Mouse (Mus musculus) gastrocnemius, postnatal 4 days (tissue): ENCODE data around the gene Cblc. TPM values are rescaled to one million over a fixed set of nuclear protein-coding genes. Genes with fewer than 3 reads are reported as not detected.

Experiments used
- DNase-seq, 2 experiments: peaks; one replicate each; pipeline ENCODE4 v3.0.0; 2021 to 2022; ENCODE audit warnings: low spot score in 2 of 2, mixed read lengths in 2 of 2
- total RNA-seq, 2 experiments: library from RNA; stranded (reverse); gene quantifications; 2 replicates each; pipeline ENCODE4 v1.2.3; 2021

Cblc gene
- total RNA-seq, 2 experiments from 2014 or later: 0.76 to 0.96 TPM

- DNase-seq: no peak
Measured at GRCm38 (mm10) chr7:19734178-19734666, 62.4 kb downstream of the Cblc start.

Other genes starting within 250 kb of the Cblc start
- 10 to 100 TPM; 44.7 to 46.6 TPM for gene Ppp1r37, start 233.7 kb downstream of the Cblc start, total RNA-seq
- gene Zfp296, start 219.5 kb downstream of the Cblc start, total RNA-seq: under 1 TPM in 1 of 2 experiments, not detected in 1; 0.17 TPM
- gene Gemin7, start 219.2 kb downstream of the Cblc start, total RNA-seq: 10 to 100 TPM; 52.3 to 56.4 TPM
- 10 to 100 TPM; 29.9 to 32.8 TPM for gene Clasrp, start 192.3 kb downstream of the Cblc start, total RNA-seq
- 10 to 100 TPM; 10.4 to 10.7 TPM for gene Relb, start 167.4 kb downstream of the Cblc start, total RNA-seq
- gene Clptm1, start 131.8 kb downstream of the Cblc start, total RNA-seq: 10 to 100 TPM; 51.9 to 62.0 TPM
- 1 to 10 TPM in 1 of 2 experiments, under 1 TPM in 1; 0.88 to 2.1 TPM for gene Apoc2, start 118.9 kb downstream of the Cblc start, total RNA-seq
- not detected for gene Gm44805, start 115.4 kb downstream of the Cblc start, total RNA-seq
- 1 to 10 TPM in 1 of 2 experiments, under 1 TPM in 1; 0.42 to 4.7 TPM for gene Apoc4, start 115.3 kb downstream of the Cblc start, total RNA-seq
- gene Apoc1, start 104.1 kb downstream of the Cblc start, total RNA-seq: 10 to 100 TPM in 1 of 2 experiments, 1 to 10 TPM in 1; 1.7 to 14.7 TPM
- 100 to 1,000 TPM; 136 to 167 TPM for gene Apoe, start 97.6 kb downstream of the Cblc start, total RNA-seq
- gene Tomm40, start 81.4 kb downstream of the Cblc start, total RNA-seq: 10 to 100 TPM; 68.4 to 72.0 TPM
- gene Nectin2, start 46.3 kb downstream of the Cblc start, total RNA-seq: 10 to 100 TPM; 21.1 to 23.2 TPM
- gene Bcam, start 25.8 kb downstream of the Cblc start, total RNA-seq: 100 to 1,000 TPM; 119 to 144 TPM
- gene Bcl3, start 26.0 kb upstream of the Cblc start, total RNA-seq: 1 to 10 TPM; 5.1 to 5.7 TPM
- gene Gm19345, start 55.2 kb upstream of the Cblc start, total RNA-seq: not detected
- not detected for gene Ceacam16, start 64.5 kb upstream of the Cblc start, total RNA-seq
- gene Ceacam19, start 91.2 kb upstream of the Cblc start, total RNA-seq: not detected
- gene Pvr, start 124.4 kb upstream of the Cblc start, total RNA-seq: 10 to 100 TPM; 22.3 to 23.0 TPM
- gene Igsf23, start 153.9 kb upstream of the Cblc start, total RNA-seq: not detected
- gene Ceacam20, start 168.6 kb upstream of the Cblc start, total RNA-seq: not detected
- gene Nlrp9b, start 194.7 kb upstream of the Cblc start, total RNA-seq: not detected